Mouse (Mus musculus): Measurements from ENCODE around the gene Krtap7-1. TPM values are rescaled to one million over a fixed set of nuclear protein-coding genes. Genes with fewer than 3 reads are reported as not detected.

Krtap7-1 gene
- polyA plus RNA-seq (2012; fragmentation: generic; extraction: Trizol), result not detected
- long read RNA-seq, experiment 1, result 0 reads
- long read RNA-seq, experiment 2, result 0 reads

DNA sequence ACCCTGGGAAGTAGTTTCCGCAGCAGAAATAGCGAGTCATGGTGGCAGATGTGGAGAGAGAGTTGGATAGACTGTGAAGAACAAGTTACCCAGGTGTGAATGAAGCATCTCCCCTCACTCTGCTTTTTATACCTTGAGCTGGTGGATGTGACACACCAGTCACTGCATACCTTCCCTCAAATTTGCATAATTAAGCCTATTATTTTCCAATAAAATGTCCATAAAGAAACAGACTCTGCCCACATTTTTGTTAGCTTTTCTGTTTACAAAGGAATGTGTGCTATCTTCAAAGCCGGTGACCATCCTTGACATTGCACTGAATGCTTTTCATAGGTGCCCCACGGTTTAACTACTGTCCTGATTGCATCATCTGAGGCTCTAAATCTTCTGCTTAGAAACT, at the start of gene Krtap7-1:
Krtap7-1 (minus strand) TSS at position 101 of the 400 bp plus-strand sequence.
- no peaks in the 10 kb centered on the region for H3K27me3 ChIP-seq (ENCODE audit: control insufficient read depth, insufficient read depth, insufficient read length)
- no peaks in the 10 kb centered on the region for H3K79me2 ChIP-seq (ENCODE audit: control insufficient read depth, insufficient read depth)
- no peaks in the 10 kb centered on the region for H3K79me3 ChIP-seq (ENCODE audit: low read depth)
- no peaks in the 10 kb centered on the region for H3K36me3 ChIP-seq (ENCODE audit: control insufficient read depth, insufficient read depth)
- no peak for TF ChIP-seq MYOD1 (IDR thresholded peaks at IDR 0.05; ENCODE audit: control insufficient read depth, insufficient read length, low read depth)
- no peak for TF ChIP-seq MYOG (IDR thresholded peaks at IDR 0.05; ENCODE audit: control insufficient read depth, extremely low read depth, insufficient read length)
- TF ChIP-seq USF1 (IDR thresholded peaks at IDR 0.05; ENCODE audit: low read depth), result no peak
- TF ChIP-seq CTCF (IDR thresholded peaks at IDR 0.05; ENCODE audit: control insufficient read depth, insufficient read depth, insufficient read length), result no peak
- TF ChIP-seq CEBPB (IDR thresholded peaks at IDR 0.05; ENCODE audit: low read depth), result no peak
- TF ChIP-seq MAX (IDR thresholded peaks at IDR 0.05), result no peak
- TF ChIP-seq FOSL1 (IDR thresholded peaks at IDR 0.05; ENCODE audit: insufficient read depth, low read length, poor library complexity, severe bottlenecking), result no peak
- H3K4me3 ChIP-seq (ENCODE audit: insufficient read depth, poor library complexity, severe bottlenecking), result no peak within 1 kb of the TSS
- no peak within 1 kb of the TSS for H3ac ChIP-seq (ENCODE audit: control insufficient read depth, insufficient read length, low read depth)

DNA sequence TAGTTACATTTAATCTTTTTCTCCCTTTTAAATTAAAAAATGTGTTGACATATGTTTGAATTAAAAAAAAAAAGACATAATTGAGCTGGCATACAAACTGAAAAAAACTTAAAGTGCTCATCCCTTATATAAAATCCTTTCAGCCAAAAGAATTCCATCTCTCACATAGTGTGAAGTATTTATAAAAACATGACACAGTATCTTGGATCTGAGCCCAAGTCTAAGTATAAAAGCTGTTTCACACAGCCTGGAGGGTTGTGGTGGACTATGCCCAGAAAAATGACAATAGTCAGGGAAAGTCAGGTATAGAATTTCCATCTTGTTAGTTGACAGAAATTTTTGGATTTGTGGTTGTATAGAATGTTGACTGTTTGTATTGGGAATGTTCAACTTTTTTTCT, 42.2 kb upstream of the Krtap7-1 start:
- no peaks in the 10 kb centered on the region for H3K36me3 ChIP-seq (ENCODE audit: control insufficient read depth, insufficient read depth)
- TF ChIP-seq FOSL1 (IDR thresholded peaks at IDR 0.05; ENCODE audit: insufficient read depth, low read length, poor library complexity, severe bottlenecking) (no peak), MYOG (IDR thresholded peaks at IDR 0.05; ENCODE audit: control insufficient read depth, extremely low read depth, insufficient read length) (no peak), MAX (IDR thresholded peaks at IDR 0.05) (no peak), CEBPB (IDR thresholded peaks at IDR 0.05; ENCODE audit: low read depth) (no peak), CTCF (IDR thresholded peaks at IDR 0.05; ENCODE audit: control insufficient read depth, insufficient read depth, insufficient read length) (no peak), USF1 (IDR thresholded peaks at IDR 0.05; ENCODE audit: low read depth) (no peak), MYOD1 (IDR thresholded peaks at IDR 0.05; ENCODE audit: control insufficient read depth, insufficient read length, low read depth) (no peak)
- no peaks in the 10 kb centered on the region for H3K79me2 ChIP-seq (ENCODE audit: control insufficient read depth, insufficient read depth)
- no peaks in the 10 kb centered on the region for H3K79me3 ChIP-seq (ENCODE audit: low read depth)
- no peak overlapping the region for H3ac ChIP-seq (ENCODE audit: control insufficient read depth, insufficient read length, low read depth)
- no peak overlapping the region for H3K4me3 ChIP-seq (ENCODE audit: insufficient read depth, poor library complexity, severe bottlenecking)
- H3K27me3 ChIP-seq (ENCODE audit: control insufficient read depth, insufficient read depth, insufficient read length), result no peaks in the 10 kb centered on the region

DNA sequence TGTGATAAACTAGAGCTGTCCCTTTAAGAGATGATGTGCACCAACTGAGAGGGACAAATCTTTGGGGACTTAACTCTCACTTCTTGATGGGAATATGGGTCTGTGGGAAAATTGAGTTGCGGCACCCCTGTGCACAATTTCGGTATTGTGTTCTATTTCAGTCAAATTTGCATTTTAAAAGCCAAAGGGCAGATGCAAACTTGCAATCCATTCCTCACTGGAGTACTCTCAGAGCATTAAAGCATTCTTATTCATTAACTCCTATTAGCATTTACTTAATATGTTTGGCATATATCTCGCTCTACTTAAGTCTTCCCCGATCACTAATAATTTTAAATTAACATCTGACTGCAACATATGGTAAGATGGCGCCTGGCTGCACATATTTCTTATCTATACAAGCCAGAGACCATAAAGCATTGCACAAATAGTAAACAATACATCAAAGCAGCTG, 29.9 kb upstream of the Krtap7-1 start:
- H3ac ChIP-seq (ENCODE audit: control insufficient read depth, insufficient read length, low read depth), result no peak overlapping the region
- no peaks in the 10 kb centered on the region for H3K79me3 ChIP-seq (ENCODE audit: low read depth)
- no peak for TF ChIP-seq CEBPB (IDR thresholded peaks at IDR 0.05; ENCODE audit: low read depth)
- no peak for TF ChIP-seq FOSL1 (IDR thresholded peaks at IDR 0.05; ENCODE audit: insufficient read depth, low read length, poor library complexity, severe bottlenecking)
- TF ChIP-seq USF1 (IDR thresholded peaks at IDR 0.05; ENCODE audit: low read depth), result no peak
- no peak for TF ChIP-seq MAX (IDR thresholded peaks at IDR 0.05)
- no peak for TF ChIP-seq CTCF (IDR thresholded peaks at IDR 0.05; ENCODE audit: control insufficient read depth, insufficient read depth, insufficient read length)
- TF ChIP-seq MYOD1 (IDR thresholded peaks at IDR 0.05; ENCODE audit: control insufficient read depth, insufficient read length, low read depth), result no peak
- no peak for TF ChIP-seq MYOG (IDR thresholded peaks at IDR 0.05; ENCODE audit: control insufficient read depth, extremely low read depth, insufficient read length)
- no peak overlapping the region for H3K4me3 ChIP-seq (ENCODE audit: insufficient read depth, poor library complexity, severe bottlenecking)
- no peaks in the 10 kb centered on the region for H3K79me2 ChIP-seq (ENCODE audit: control insufficient read depth, insufficient read depth)
- H3K27me3 ChIP-seq (ENCODE audit: control insufficient read depth, insufficient read depth, insufficient read length), result no peaks in the 10 kb centered on the region
- H3K36me3 ChIP-seq (ENCODE audit: control insufficient read depth, insufficient read depth), result no peaks in the 10 kb centered on the region

DNA sequence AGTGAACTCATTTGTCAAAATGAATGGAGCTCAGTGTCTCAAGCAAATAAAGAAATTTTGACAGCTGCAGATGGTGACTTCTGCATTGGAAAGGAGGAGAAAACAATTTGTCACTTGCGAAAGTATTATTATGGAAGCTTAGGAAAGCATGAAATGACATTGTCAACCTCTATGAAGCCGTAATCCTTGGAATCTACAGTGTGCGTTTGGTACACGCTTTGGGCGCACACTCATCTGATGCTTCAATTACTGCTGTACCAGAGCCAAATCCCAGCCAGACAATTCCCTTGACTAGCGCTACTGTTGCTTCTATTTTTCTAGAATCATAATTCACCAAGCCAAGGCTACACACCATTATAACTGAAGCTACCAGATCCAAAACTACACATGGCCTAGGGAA, 29.2 kb upstream of the Krtap7-1 start:
- H3K79me3 ChIP-seq (ENCODE audit: low read depth), result no peaks in the 10 kb centered on the region
- no peak overlapping the region for H3ac ChIP-seq (ENCODE audit: control insufficient read depth, insufficient read length, low read depth)
- no peaks in the 10 kb centered on the region for H3K79me2 ChIP-seq (ENCODE audit: control insufficient read depth, insufficient read depth)
- H3K36me3 ChIP-seq (ENCODE audit: control insufficient read depth, insufficient read depth), result no peaks in the 10 kb centered on the region
- no peaks in the 10 kb centered on the region for H3K27me3 ChIP-seq (ENCODE audit: control insufficient read depth, insufficient read depth, insufficient read length)
- no peak overlapping the region for H3K4me3 ChIP-seq (ENCODE audit: insufficient read depth, poor library complexity, severe bottlenecking)
- no peak for TF ChIP-seq MYOD1 (IDR thresholded peaks at IDR 0.05; ENCODE audit: control insufficient read depth, insufficient read length, low read depth)
- TF ChIP-seq MYOG (IDR thresholded peaks at IDR 0.05; ENCODE audit: control insufficient read depth, extremely low read depth, insufficient read length), result no peak
- no peak for TF ChIP-seq CEBPB (IDR thresholded peaks at IDR 0.05; ENCODE audit: low read depth)
- TF ChIP-seq FOSL1 (IDR thresholded peaks at IDR 0.05; ENCODE audit: insufficient read depth, low read length, poor library complexity, severe bottlenecking), result no peak
- TF ChIP-seq MAX (IDR thresholded peaks at IDR 0.05), result no peak
- TF ChIP-seq USF1 (IDR thresholded peaks at IDR 0.05; ENCODE audit: low read depth), result no peak
- no peak for TF ChIP-seq CTCF (IDR thresholded peaks at IDR 0.05; ENCODE audit: control insufficient read depth, insufficient read depth, insufficient read length)

DNA sequence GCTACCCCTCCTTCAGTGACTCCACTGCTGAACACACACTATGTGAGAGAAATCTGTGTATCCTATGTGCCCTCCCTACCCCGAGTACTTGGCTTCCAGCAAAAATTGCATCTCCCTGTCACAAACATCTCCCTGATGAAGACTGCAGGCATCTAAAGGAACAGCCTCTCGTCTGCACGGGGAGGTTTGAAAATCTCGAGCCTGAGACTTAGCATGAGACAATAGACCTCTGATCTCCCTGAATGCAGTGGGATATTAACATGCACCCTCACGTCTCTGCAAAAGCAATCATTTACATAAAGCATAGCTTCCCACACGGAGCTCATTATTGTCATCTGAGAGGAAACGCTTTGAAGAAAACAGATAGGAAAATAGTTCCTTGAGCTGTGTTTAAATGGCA, 22.4 kb upstream of the Krtap7-1 start:
- Histone ChIP-seq H3ac (ENCODE audit: control insufficient read depth, insufficient read length, low read depth) (no peak overlapping the region), H3K27me3 (ENCODE audit: control insufficient read depth, insufficient read depth, insufficient read length) (no peaks in the 10 kb centered on the region), H3K4me3 (ENCODE audit: insufficient read depth, poor library complexity, severe bottlenecking) (no peak overlapping the region), H3K36me3 (ENCODE audit: control insufficient read depth, insufficient read depth) (no peaks in the 10 kb centered on the region), H3K79me2 (ENCODE audit: control insufficient read depth, insufficient read depth) (no peaks in the 10 kb centered on the region), H3K79me3 (ENCODE audit: low read depth) (no peaks in the 10 kb centered on the region)
- TF ChIP-seq MYOD1 (IDR thresholded peaks at IDR 0.05; ENCODE audit: control insufficient read depth, insufficient read length, low read depth) (no peak), USF1 (IDR thresholded peaks at IDR 0.05; ENCODE audit: low read depth) (no peak), CTCF (IDR thresholded peaks at IDR 0.05; ENCODE audit: control insufficient read depth, insufficient read depth, insufficient read length) (no peak), MYOG (IDR thresholded peaks at IDR 0.05; ENCODE audit: control insufficient read depth, extremely low read depth, insufficient read length) (no peak), FOSL1 (IDR thresholded peaks at IDR 0.05; ENCODE audit: insufficient read depth, low read length, poor library complexity, severe bottlenecking) (no peak), CEBPB (IDR thresholded peaks at IDR 0.05; ENCODE audit: low read depth) (no peak), MAX (IDR thresholded peaks at IDR 0.05) (no peak)
